Mouse (Mus musculus): ENCODE results near the gene Gm11562.
"Not testable (repeated sequence)": the region's sequence is repeated elsewhere in the genome, so short reads cannot be mapped to it uniquely, and the experiment has no call there.

The Gm11562 gene

DNA sequence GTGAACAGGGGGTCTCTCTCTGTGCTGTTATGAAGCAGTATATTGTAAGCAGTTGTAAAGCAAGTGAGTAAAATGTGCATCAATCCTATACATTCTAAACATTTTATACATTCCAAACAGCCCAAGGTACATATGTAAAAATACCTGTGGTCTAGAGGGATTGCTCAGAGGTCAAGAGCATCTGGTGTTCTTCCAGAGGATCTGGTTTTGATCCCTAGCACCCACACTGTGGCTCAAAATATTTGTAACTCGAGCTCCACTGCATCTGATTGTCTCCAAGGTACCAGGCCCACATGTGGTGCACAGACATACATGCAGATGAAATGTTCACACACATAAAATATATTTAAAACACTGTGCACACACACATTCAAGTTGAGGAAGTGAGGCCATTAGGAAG is 20.7 kb upstream of the Gm11562 start:
- no peaks in the 10 kb centered on the region for H3K4me1 ChIP-seq (replicated peaks; ENCODE audit: low read depth, low read length)
- TF ChIP-seq CTCF (conservative IDR thresholded peaks at IDR 0.05; ENCODE audit: low read length) (no peak), NANOG (IDR thresholded peaks at IDR 0.05; ENCODE audit: borderline replicate concordance, low read length) (no peak), POU5F1 (IDR thresholded peaks at IDR 0.05; ENCODE audit: borderline replicate concordance, low read length) (no peak)
- H3K4me3 ChIP-seq (replicated peaks; ENCODE audit: low read length), result no peak overlapping the region
- no peaks in the 10 kb centered on the region for H3K9me3 ChIP-seq (ENCODE audit: low read length)
- H3K36me3 ChIP-seq (ENCODE audit: insufficient read depth, low read length), result no peaks in the 10 kb centered on the region
- no peaks in the 10 kb centered on the region for H3K27me3 ChIP-seq (ENCODE audit: insufficient read depth, low read length)

- Histone ChIP-seq H3K4me1 (replicated peaks; ENCODE audit: low read depth, low read length) (no peaks in the 10 kb centered on the region), H3K9me3 (ENCODE audit: low read length) (no peaks in the 10 kb centered on the region), H3K27me3 (ENCODE audit: insufficient read depth, low read length) (no peaks in the 10 kb centered on the region), H3K36me3 (ENCODE audit: insufficient read depth, low read length) (no peaks in the 10 kb centered on the region), H3K4me3 (replicated peaks; ENCODE audit: low read length) (no peak overlapping the region)
- TF ChIP-seq CTCF (conservative IDR thresholded peaks at IDR 0.05; ENCODE audit: low read length), result no peak
- TF ChIP-seq POU5F1 (IDR thresholded peaks at IDR 0.05; ENCODE audit: borderline replicate concordance, low read length), result no peak
- no peak for TF ChIP-seq NANOG (IDR thresholded peaks at IDR 0.05; ENCODE audit: borderline replicate concordance, low read length)
Observed at GRCm38 (mm10) chr11:99637086-99637485, 16.9 kb upstream of the Gm11562 start.

- peaks cover 5% of the 10 kb centered on the region; the same call in 1 of the 2 replicates for H3K27me3 ChIP-seq (ENCODE audit: insufficient read depth, low read length)
- no peaks in the 10 kb centered on the region for H3K4me1 ChIP-seq (replicated peaks; ENCODE audit: low read depth, low read length)
- no peaks in the 10 kb centered on the region for H3K36me3 ChIP-seq (ENCODE audit: insufficient read depth, low read length)
- TF ChIP-seq CTCF (conservative IDR thresholded peaks at IDR 0.05; ENCODE audit: low read length) (no peak), POU5F1 (IDR thresholded peaks at IDR 0.05; ENCODE audit: borderline replicate concordance, low read length) (no peak), NANOG (IDR thresholded peaks at IDR 0.05; ENCODE audit: borderline replicate concordance, low read length) (no peak)
- H3K9me3 ChIP-seq (ENCODE audit: low read length), result no peaks in the 10 kb centered on the region
- no peak within 1 kb of the TSS for H3K4me3 ChIP-seq (replicated peaks; ENCODE audit: low read length)
Observed at GRCm38 (mm10) chr11:99634653-99635134, 14.5 kb upstream of the Gm11562 start, which contains the start of gene Krtap4-2. Krtap4-2 (minus strand) TSS chr11:99635084.

DNA sequence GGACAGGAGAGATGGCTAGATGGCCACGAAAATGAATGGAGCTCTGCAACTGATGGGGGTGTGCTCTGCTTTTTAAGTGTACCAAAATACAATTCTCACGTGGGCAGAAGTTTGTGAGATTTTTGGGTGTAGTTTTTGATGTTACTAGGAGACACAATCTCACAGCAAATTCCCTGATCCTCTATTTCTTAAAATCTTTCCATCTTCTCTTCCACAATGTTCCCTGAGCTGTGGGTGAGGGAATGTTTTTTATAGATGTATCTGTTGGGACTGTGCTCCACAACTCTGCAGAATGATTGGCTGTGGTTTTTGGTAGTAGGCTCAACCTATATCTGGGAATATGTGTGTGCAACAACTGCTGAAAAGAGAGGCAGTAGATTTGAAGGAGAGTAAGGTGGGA is 13.1 kb upstream of the Gm11562 start:
- TF ChIP-seq POU5F1 (IDR thresholded peaks at IDR 0.05; ENCODE audit: borderline replicate concordance, low read length) (no peak), CTCF (conservative IDR thresholded peaks at IDR 0.05; ENCODE audit: low read length) (no peak), NANOG (IDR thresholded peaks at IDR 0.05; ENCODE audit: borderline replicate concordance, low read length) (no peak)
- no peaks in the 10 kb centered on the region for H3K4me1 ChIP-seq (replicated peaks; ENCODE audit: low read depth, low read length)
- H3K27me3 ChIP-seq (ENCODE audit: insufficient read depth, low read length), result peaks cover 5% of the 10 kb centered on the region; the same call in 1 of the 2 replicates
- no peak overlapping the region for H3K4me3 ChIP-seq (replicated peaks; ENCODE audit: low read length)
- no peaks in the 10 kb centered on the region for H3K9me3 ChIP-seq (ENCODE audit: low read length)
- H3K36me3 ChIP-seq (ENCODE audit: insufficient read depth, low read length), result no peaks in the 10 kb centered on the region

DNA sequence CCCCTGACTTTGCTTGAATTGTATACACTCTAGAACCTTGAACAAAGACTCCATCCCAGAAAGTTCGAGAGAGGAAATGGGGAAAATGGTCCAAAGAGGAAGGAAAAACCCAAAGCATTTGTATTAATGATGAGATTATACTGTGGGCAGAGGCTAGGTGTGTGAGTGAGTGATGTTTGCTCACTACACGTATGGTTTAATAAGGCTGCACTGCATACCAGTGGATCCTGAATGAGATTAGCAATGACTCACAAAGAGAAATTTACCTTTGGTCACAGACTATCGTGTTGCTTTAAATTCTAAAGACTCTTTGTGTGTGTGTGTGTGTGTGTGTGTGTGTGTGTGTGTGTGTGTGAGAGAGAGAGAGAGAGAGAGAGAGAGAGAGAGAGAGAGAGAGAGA is 10.7 kb upstream of the Gm11562 start:
- Histone ChIP-seq H3K36me3 (ENCODE audit: insufficient read depth, low read length) (no peaks in the 10 kb centered on the region), H3K9me3 (ENCODE audit: low read length) (no peaks in the 10 kb centered on the region), H3K27me3 (ENCODE audit: insufficient read depth, low read length) (peaks cover 5% of the 10 kb centered on the region; the same call in 1 of the 2 replicates), H3K4me3 (replicated peaks; ENCODE audit: low read length) (no peak overlapping the region), H3K4me1 (replicated peaks; ENCODE audit: low read depth, low read length) (no peaks in the 10 kb centered on the region)
- TF ChIP-seq POU5F1 (IDR thresholded peaks at IDR 0.05; ENCODE audit: borderline replicate concordance, low read length) (no peak), NANOG (IDR thresholded peaks at IDR 0.05; ENCODE audit: borderline replicate concordance, low read length) (no peak), CTCF (conservative IDR thresholded peaks at IDR 0.05; ENCODE audit: low read length) (no peak)

DNA sequence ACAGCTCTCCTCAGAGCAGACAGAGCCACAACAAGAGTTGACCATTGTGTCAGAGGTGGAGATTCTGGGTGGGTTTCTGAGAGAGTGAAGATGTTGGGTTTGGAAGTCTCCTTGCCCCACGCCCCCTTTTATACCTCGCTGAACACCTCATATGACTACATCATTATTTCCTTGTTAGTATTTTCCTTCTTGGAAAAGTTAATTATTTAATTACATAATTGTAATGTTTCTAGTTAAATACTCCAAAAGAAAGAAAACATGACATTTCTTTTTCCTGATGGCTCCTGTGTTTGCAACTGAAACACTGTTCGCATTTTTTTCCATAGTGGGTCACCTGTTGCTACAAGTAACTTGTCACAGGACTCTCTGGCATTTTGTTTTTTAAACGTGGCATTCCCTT is 7.9 kb upstream of the Gm11562 start, which contains the start of gene Krtap4-1:
Gene Krtap4-1, minus strand, starts transcription at position 101 of the 400 bp plus-strand sequence.
- H3K27me3 ChIP-seq (ENCODE audit: insufficient read depth, low read length), result peaks cover 5% of the 10 kb centered on the region; the same call in 1 of the 2 replicates
- H3K4me1 ChIP-seq (replicated peaks; ENCODE audit: low read depth, low read length), result no peaks in the 10 kb centered on the region
- H3K36me3 ChIP-seq (ENCODE audit: insufficient read depth, low read length), result no peaks in the 10 kb centered on the region
- H3K9me3 ChIP-seq (ENCODE audit: low read length), result no peaks in the 10 kb centered on the region
- TF ChIP-seq NANOG (IDR thresholded peaks at IDR 0.05; ENCODE audit: borderline replicate concordance, low read length) (no peak), POU5F1 (IDR thresholded peaks at IDR 0.05; ENCODE audit: borderline replicate concordance, low read length) (no peak), CTCF (conservative IDR thresholded peaks at IDR 0.05; ENCODE audit: low read length) (no peak)
- H3K4me3 ChIP-seq (replicated peaks; ENCODE audit: low read length), result 0 out of 2 replicates have a peak within 1 kb of the TSS, but pooled peaks have one; percentile 7

GRCm38 (mm10) chr11:99614796-99615363 is 5.4 kb downstream of the Gm11562 start, which contains the start of gene Krtap2-4:
Krtap2-4 (minus strand) TSS chr11:99614846.
- no peaks in the 10 kb centered on the region for H3K36me3 ChIP-seq (ENCODE audit: insufficient read depth, low read length)
- no peaks in the 10 kb centered on the region for H3K27me3 ChIP-seq (ENCODE audit: insufficient read depth, low read length)
- no peaks in the 10 kb centered on the region for H3K4me1 ChIP-seq (replicated peaks; ENCODE audit: low read depth, low read length)
- no peak within 1 kb of the TSS for H3K4me3 ChIP-seq (replicated peaks; ENCODE audit: low read length)
- TF ChIP-seq CTCF (conservative IDR thresholded peaks at IDR 0.05; ENCODE audit: low read length) (no peak), NANOG (IDR thresholded peaks at IDR 0.05; ENCODE audit: borderline replicate concordance, low read length) (no peak), POU5F1 (IDR thresholded peaks at IDR 0.05; ENCODE audit: borderline replicate concordance, low read length) (no peak)
- no peaks in the 10 kb centered on the region for H3K9me3 ChIP-seq (ENCODE audit: low read length)

DNA sequence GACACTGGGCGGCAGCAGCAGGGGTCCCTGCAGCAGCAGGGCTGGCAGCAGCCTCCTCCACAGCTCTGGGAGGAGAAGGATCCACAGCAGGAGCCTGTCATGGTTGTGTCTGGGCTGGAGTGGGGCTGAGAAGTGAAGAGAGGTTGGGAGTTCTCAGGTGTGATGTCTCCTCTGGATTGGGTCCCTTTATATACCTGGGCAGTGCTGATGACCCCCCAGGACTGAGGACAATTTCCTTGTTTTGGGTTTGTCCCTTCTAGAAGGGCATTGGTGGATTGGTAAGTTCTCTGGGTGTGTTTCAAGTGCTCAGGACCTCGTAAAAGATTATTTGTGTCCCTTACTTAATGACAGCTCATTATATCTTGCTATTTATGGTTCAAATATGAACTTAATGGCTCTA is 10.1 kb downstream of the Gm11562 start, which contains the start of gene Gm11937:
Gene Gm11937, minus strand, starts transcription at position 101 of the 400 bp plus-strand sequence.
- H3K4me1 ChIP-seq (replicated peaks; ENCODE audit: low read depth, low read length); H3K4me3 ChIP-seq (replicated peaks; ENCODE audit: low read length); H3K36me3 ChIP-seq (ENCODE audit: insufficient read depth, low read length); H3K27me3 ChIP-seq (ENCODE audit: insufficient read depth, low read length); H3K9me3 ChIP-seq (ENCODE audit: low read length): not testable (repeated sequence)

DNA sequence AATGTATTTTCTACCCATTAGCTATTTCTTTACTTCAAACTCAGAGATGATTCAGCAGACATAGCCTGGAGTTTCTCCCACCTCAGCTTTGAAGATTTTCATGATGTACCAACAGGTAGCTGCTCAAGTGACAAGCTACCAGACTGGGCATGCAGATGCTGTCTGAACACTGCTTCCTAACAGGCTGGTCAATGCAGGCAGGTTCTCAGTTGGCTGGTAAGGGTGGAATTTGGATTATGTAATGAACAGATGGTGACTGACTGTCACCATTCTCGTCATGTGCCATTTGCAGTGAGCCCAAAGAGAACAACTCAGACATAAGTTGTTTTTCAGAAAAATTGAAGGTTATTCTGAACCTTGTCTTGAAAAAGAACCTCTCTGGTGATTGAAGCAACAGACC is 11.1 kb downstream of the Gm11562 start:
- Histone ChIP-seq H3K4me1 (replicated peaks; ENCODE audit: low read depth, low read length) (no peaks in the 10 kb centered on the region), H3K27me3 (ENCODE audit: insufficient read depth, low read length) (no peaks in the 10 kb centered on the region), H3K9me3 (ENCODE audit: low read length) (no peaks in the 10 kb centered on the region), H3K36me3 (ENCODE audit: insufficient read depth, low read length) (no peaks in the 10 kb centered on the region), H3K4me3 (replicated peaks; ENCODE audit: low read length) (no peak overlapping the region)
- TF ChIP-seq CTCF (conservative IDR thresholded peaks at IDR 0.05; ENCODE audit: low read length) (no peak), POU5F1 (IDR thresholded peaks at IDR 0.05; ENCODE audit: borderline replicate concordance, low read length) (no peak), NANOG (IDR thresholded peaks at IDR 0.05; ENCODE audit: borderline replicate concordance, low read length) (no peak)

- not testable (repeated sequence) for H3K4me3 ChIP-seq (replicated peaks; ENCODE audit: low read length); H3K36me3 ChIP-seq (ENCODE audit: insufficient read depth, low read length); H3K27me3 ChIP-seq (ENCODE audit: insufficient read depth, low read length); H3K4me1 ChIP-seq (replicated peaks; ENCODE audit: low read depth, low read length); H3K9me3 ChIP-seq (ENCODE audit: low read length)
Observed at GRCm38 (mm10) chr11:99603208-99603607, 17.0 kb downstream of the Gm11562 start, which contains the start of gene Gm11938. Gm11938 (minus strand) TSS chr11:99603308.

DNA sequence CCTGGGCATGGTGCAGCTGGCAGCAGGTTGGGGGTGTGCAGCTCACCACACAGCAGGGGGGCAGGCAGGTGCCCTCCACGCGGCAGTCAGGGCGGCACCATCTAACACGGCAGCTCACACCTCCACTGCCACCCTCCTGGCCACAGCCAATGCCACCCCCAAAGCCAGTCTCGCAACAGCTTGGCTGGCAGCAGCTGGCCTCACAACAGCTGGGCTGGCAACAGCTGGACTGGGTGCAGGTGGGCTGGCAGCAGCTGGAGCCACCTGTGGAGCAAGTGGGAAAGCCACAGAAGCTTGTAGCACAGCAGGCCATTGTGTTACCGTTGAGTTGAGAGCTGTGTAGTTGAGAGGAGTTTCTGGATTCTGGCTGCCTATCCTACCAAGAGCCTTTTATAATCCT is 22.5 kb downstream of the Gm11562 start, which contains the start of gene Krtap9-3:
Gene Krtap9-3, minus strand, starts transcription at position 364 of the 400 bp plus-strand sequence.
- H3K4me3 ChIP-seq (replicated peaks; ENCODE audit: low read length); H3K36me3 ChIP-seq (ENCODE audit: insufficient read depth, low read length); H3K27me3 ChIP-seq (ENCODE audit: insufficient read depth, low read length); H3K9me3 ChIP-seq (ENCODE audit: low read length); H3K4me1 ChIP-seq (replicated peaks; ENCODE audit: low read depth, low read length): not testable (repeated sequence)
